Mouse (Mus musculus): ENCODE measurements around the gene Stat3.

The Stat3 gene

DNA sequence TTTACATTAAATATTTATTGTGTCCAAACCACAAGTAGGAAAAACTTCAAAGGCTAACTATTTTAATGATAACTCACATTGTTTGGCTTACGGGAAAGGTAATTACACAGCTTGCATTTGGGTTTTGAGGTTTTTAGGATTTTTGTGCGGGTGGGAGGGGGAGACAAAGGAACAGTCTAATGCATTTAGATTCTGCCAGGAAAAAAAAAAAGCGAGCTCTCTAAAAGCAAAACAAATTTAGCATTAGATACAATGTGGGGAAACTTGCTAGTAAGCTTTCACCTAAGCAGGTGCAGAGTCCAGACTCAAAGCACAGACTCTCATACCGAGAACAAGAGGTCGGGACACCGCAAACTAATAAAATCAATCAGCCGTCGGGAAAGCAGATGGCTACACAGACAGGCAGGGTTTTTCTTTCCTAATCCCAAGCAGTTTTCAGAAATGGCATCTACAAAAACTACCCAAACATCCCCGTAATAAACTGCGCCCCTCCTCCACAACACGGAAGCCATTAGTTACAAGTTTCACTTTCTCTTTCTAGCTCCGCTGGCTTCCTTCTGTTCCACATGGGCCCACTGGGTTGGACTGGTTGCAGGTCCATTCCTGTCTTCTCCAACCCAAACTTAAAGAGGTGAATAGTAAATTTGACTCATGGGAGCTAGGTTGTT lies 8.0 kb downstream of the Stat3 start:
- ATAC-seq (ENCODE audit: insufficient number of reproducible peaks, low FRiP score, low TSS enrichment): no peak

GRCm38 (mm10) chr11:100930611-100931010 lies 8.7 kb downstream of the Stat3 start:
- ATAC-seq (ENCODE audit: insufficient number of reproducible peaks, low FRiP score, low TSS enrichment): no peak

- no peak for ATAC-seq (ENCODE audit: insufficient number of reproducible peaks, low FRiP score, low TSS enrichment)
Observed at GRCm38 (mm10) chr11:100927386-100927785, 12.0 kb downstream of the Stat3 start.

DNA sequence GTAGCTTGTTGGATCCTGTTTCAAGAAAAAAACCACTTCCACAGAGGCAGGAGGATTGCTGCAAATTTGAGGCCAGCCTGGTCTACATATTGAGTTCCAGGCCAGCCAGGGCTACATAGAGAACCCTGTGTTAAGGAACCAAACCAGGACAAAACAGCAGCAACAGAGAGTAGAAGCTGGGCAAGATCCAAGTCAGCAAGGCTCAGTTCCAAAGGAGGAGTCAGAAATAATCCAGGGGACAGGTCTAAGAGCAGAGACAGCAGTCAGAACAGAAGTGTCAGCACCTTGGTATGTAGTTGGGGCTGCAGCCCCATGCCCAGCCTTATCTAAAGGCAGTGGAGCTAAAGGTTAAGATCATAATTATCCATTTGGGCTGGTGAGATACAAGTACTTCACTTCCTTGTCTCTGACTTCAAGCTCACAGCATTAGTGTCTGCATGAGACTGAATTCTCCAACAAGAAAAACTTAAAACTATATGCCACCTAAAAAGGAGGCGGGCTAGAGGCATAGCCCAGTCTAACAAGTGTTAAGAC lies 14.9 kb downstream of the Stat3 start:
- ATAC-seq (ENCODE audit: insufficient number of reproducible peaks, low FRiP score, low TSS enrichment): no peak

DNA sequence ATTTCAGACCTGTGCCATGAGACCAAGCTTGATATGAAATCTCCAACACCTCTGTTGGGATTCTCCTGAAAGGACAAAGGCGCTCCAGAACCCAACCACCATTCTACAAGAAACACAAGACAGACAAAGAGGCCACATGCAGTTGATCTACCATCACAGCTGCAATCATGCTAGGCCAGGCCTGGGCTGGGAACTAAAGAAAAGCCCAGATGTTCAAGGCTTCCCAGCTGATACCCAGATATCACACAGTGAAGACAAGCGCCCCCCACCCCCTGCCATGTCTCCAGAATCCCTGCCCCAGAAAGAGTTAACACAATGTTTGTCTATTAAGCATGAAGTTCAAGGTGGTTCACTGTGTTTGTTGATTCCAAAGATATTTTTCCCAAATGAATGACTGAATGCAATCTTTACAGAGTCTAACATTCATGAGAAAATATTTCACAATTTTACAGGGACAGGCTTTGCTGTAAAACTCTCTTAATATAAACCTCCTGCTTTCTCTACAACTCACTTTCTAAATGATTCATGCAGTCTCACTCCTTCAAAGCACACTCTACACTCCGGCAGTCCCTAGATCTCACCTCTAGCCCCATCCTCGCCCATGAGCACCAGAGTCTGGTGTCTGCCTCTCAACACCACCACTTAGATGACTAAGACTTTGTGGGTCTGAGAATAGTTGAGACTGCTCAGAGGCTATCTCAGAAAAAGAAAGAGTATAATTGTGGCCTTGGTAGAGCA lies 18.3 kb downstream of the Stat3 start:
- no peak for ATAC-seq (ENCODE audit: insufficient number of reproducible peaks, low FRiP score, low TSS enrichment)

DNA sequence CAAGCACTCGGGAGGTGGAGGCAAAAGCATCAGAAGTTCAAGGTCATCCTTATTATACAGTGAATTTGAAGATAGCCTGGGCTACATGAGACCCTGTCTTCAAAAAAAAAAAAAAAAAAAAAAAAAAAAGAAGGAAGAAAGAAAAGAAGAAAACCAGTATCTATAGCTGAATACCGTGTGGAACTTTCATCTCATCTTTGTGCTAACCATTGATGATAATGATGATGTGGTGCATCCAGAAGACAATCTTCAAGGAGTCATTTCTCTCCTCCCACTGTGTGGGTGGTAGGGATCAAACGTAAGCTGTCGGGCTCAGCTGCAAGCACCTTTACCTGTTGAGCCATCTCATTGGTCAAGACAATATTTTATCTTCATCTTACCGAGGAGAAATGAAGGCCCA lies 21.3 kb downstream of the Stat3 start:
- no peak for ATAC-seq (ENCODE audit: insufficient number of reproducible peaks, low FRiP score, low TSS enrichment)

GRCm38 (mm10) chr11:100916432-100916971 lies 22.8 kb downstream of the Stat3 start:
- no peak for ATAC-seq (ENCODE audit: insufficient number of reproducible peaks, low FRiP score, low TSS enrichment)

DNA sequence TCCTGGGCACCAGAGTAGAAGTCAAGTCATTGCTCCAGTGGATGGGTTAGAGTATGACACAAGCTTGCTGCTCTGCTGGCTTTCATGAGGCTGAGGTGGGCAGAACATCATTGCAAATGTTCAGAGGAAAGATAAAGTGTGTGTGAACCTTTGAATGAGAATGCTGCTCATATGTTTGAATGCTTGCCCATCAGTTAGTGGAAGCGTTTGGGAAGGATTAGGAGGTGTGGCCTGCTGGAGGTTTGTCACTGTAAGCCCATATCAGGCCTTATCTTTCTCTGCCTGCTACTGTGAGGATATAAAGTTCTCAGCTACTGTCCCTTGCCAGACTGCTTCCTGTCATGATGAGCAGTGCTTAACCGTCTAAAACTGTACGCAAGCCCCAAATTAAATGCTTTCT lies 24.3 kb downstream of the Stat3 start:
- no peak for ATAC-seq (ENCODE audit: insufficient number of reproducible peaks, low FRiP score, low TSS enrichment)

- ATAC-seq (ENCODE audit: insufficient number of reproducible peaks, low FRiP score, low TSS enrichment): no peak
Observed at GRCm38 (mm10) chr11:100914415-100914814, 24.9 kb downstream of the Stat3 start.

- ATAC-seq (ENCODE audit: insufficient number of reproducible peaks, low FRiP score, low TSS enrichment): no peak
Observed at GRCm38 (mm10) chr11:100912401-100913155, 26.8 kb downstream of the Stat3 start.

DNA sequence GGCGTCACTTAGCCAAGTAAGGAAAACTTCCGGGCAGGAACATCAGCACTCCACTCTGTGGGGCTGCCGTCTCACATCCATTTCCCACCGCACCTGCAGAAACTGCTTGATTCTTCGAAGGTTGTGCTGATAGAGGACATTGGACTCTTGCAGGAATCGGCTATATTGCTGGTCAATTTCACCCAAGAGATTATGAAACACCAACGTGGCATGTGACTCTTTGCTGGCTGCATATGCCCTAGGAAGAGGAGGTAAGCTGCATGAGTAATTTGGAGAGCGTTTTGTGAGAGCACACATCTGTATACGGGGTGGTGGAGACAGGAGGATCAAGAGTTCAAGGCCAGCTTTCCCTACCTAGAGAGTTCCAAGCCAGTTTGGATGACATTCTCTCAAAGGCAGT lies 30.8 kb downstream of the Stat3 start:
- ATAC-seq (ENCODE audit: insufficient number of reproducible peaks, low FRiP score, low TSS enrichment): no peak

DNA sequence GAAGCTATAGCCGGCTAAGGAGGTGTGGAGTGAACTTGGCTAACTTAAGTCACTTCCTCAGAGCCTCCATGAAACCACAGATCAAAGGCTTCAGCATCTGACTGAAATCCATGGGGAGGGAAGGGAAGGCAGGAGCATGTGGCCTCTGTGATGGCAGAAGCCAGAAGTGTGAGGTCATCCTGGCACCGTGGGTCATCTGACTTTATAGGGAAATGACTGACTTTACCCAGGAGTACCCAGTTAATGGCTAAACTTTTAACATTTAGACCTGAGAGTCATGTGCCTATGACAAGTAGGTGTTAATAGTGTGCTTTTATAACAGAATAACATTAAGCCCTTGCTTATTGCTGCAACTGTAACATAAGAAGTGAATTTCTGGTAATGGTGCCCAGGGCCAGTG lies 31.2 kb downstream of the Stat3 start:
- ATAC-seq (ENCODE audit: insufficient number of reproducible peaks, low FRiP score, low TSS enrichment): no peak

DNA sequence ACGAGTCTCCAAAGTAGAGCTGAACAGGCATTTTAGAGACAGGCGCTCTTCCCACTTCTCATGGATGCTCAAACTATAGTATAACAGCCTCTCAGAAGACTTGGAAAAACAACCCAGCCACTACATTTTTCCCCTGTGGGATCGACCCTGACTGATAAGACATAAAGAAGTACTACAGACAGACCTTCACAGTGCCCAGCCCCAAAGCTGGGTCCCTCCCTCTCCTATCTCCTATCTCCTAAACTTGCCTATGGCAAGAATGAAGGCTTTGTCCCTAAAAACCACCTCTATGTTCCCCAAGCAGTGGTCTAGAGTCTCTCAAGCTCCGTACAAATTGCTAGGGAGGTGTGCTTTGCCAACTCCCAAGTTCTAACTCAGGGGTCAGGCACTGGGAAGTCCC lies 32.5 kb downstream of the Stat3 start:
- ATAC-seq (ENCODE audit: insufficient number of reproducible peaks, low FRiP score, low TSS enrichment): no peak

DNA sequence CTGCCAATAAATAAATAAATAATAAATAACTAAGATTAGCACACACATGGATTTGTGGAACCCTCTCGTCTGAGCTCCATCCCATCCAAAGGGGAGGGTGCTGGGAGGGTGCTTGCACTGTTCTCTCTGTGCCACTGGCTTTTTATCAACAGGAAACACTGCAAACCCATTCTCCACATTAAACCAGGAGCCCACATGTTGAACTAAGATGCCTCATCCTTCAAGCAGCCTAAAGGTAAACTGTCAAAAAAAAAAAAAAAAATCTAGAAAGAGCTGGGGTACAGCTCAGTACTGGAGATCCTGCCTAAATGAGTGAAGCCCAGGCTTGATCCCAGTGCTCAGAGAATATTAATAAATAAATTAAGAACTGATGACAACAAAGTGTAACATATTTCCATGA lies 33.4 kb downstream of the Stat3 start:
- ATAC-seq (ENCODE audit: insufficient number of reproducible peaks, low FRiP score, low TSS enrichment): no peak

DNA sequence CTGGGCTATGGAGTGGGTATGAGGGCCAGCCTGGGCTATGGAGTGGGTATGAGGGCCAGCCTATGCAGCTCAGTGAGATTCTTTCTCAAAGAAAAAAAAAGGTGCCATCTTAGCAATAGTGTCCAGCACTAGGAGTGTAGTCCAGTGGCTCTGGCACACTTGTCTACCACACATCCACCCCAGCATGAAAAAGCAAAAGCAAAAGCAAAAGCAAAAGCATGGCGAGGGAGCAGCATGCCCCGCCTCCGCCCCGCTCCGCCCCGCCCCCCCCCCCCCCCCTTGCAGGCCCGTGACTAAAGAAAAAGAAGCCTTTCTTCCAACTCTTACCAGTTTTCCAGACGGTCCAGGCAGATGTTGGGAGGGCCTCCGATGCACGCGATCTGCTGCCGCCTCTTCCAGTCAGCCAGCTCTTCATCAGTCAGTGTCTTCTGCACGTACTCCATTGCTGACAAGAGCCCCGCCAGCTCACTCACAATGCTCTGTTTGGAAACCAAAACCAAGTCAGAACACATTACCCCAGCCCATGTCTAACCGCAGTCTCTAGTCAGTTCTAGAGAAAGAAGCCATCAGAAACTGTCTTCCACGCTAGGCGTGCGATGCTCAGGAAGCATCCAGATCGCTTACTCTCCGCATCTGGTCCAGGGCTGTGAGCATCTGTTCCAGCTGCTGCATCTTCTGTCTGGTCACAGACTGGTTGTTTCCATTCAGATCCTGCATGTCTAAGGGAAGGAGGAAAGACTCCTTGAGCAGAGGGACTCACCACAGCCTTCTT lies 34.6 kb downstream of the Stat3 start:
- ATAC-seq (ENCODE audit: insufficient number of reproducible peaks, low FRiP score, low TSS enrichment): no peak

- no peak for ATAC-seq (ENCODE audit: insufficient number of reproducible peaks, low FRiP score, low TSS enrichment)
Observed at GRCm38 (mm10) chr11:100898441-100899199, 40.7 kb downstream of the Stat3 start.

GRCm38 (mm10) chr11:100897294-100898231 lies 41.8 kb downstream of the Stat3 start:
- ATAC-seq (ENCODE audit: insufficient number of reproducible peaks, low FRiP score, low TSS enrichment): no peak

DNA sequence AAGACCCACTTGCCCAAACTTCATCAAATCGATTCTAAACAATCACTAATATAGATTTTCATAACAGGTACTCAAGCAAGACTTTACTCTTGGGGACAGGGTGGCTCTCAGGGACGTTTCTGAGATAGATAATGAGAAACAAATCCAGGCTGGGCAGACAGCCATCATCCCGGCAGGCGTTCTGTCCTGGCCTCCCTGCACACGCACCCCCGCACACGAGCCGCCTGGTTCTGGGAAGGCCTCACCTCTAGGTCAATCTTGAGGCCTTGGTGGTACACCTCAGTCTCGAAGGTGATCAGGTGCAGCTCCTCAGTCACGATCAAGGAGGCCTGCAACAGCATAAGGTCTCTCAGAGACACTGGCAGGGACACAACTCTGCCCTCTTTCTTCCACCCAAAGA lies 43.3 kb downstream of the Stat3 start:
- no peak for ATAC-seq (ENCODE audit: insufficient number of reproducible peaks, low FRiP score, low TSS enrichment)
